Mouse (Mus musculus) embryonic facial prominence, embryonic 11.5 days (tissue): ENCODE results near the gene Zmym3. TPM values are rescaled to one million over a fixed set of nuclear protein-coding genes. Genes with fewer than 3 reads are reported as not detected.

Experiments used
- ATAC-seq: fragments of 200-750 bp; cut with Nextera tagmentation; replicated peaks from 2 replicates; pipeline ENCODE4 v1.8.0; 2017; ENCODE audit warnings: low read depth; ENCODE audit not compliant: insufficient number of reproducible peaks, low FRiP score, low TSS enrichment
- DNase-seq: peaks from one replicate; pipeline ENCODE4 v3.0.0-alpha.2; 2015; ENCODE audit warnings: low spot score
- H3K27ac ChIP-seq: fragments of 300-500 bp; sonication (generic); replicated peaks from 2 replicates; pipeline ENCODE4 v1.5.1; 2014; ENCODE audit warnings: mild to moderate bottlenecking, low read depth, low read length, control low read depth
- H3K27me3 ChIP-seq: fragments of 300-500 bp; sonication (generic); 2 replicates; pipeline ENCODE4 v1.6.1; 2014; ENCODE audit warnings: mild to moderate bottlenecking, low read length, moderate library complexity, mixed read lengths; ENCODE audit not compliant: control insufficient read depth, insufficient read depth
- H3K36me3 ChIP-seq: fragments of 300-500 bp; sonication (generic); replicated peaks from 2 replicates; pipeline ENCODE4 v1.6.1; 2014; ENCODE audit warnings: low read depth, mild to moderate bottlenecking, low read length, moderate library complexity, mixed read lengths; ENCODE audit not compliant: control insufficient read depth, insufficient read depth
- H3K4me1 ChIP-seq: fragments of 300-500 bp; sonication (generic); 2 replicates; pipeline ENCODE4 v1.6.1; 2014; ENCODE audit warnings: low read length, mixed read lengths; ENCODE audit not compliant: control insufficient read depth, insufficient read depth
- H3K4me2 ChIP-seq: fragments of 300-500 bp; sonication (generic); 2 replicates; pipeline ENCODE4 v1.6.1; 2014; ENCODE audit warnings: low read depth, mild to moderate bottlenecking, control low read depth, low read length, moderate library complexity
- H3K4me3 ChIP-seq: fragments of 300-500 bp; sonication (generic); 2 replicates; pipeline ENCODE4 v1.5.1; 2014; ENCODE audit warnings: low read depth, low read length, control low read depth
- H3K9ac ChIP-seq: fragments of 300-500 bp; sonication (generic); replicated peaks from 2 replicates; pipeline ENCODE4 v1.6.1; 2014; ENCODE audit warnings: mild to moderate bottlenecking, control low read depth, low read length
- H3K9me3 ChIP-seq: fragments of 300-500 bp; sonication (generic); replicated peaks from 2 replicates; pipeline ENCODE4 v1.6.1; 2016; ENCODE audit warnings: mild to moderate bottlenecking, low read length, inconsistent platforms, mixed read lengths; ENCODE audit not compliant: control insufficient read depth
- WGBS: fragments of 180-500 bp; shearing (Covaris S2); extraction: QIAGEN DNeasy Blood & Tissue Kit; methylation state at CpG from one replicate; pipeline ENCODE4 v1.1.7; 2014; 5-methylcytosine and 5-hydroxymethylcytosine counted together
- polyA plus RNA-seq: library from polyadenylated mRNA; unstranded; fragments of >200 nt; fragmentation: Nextera tagmentation; extraction: Ambion mirVana; gene quantifications from 2 replicates; pipeline ENCODE4 v1.2.1, GENCODE M21; 2014

Gene Zmym3
- polyA plus RNA-seq = 25.2 and 26.2 TPM in 2 replicates

GRCm38 (mm10) chrX:101420700-101421095, at the start of gene Zmym3:
TSS of gene Zmym3 (minus strand) at chrX:101420849.
- peak; percentile 22 for DNase-seq

GRCm38 (mm10) chrX:101451591-101451990, 30.9 kb upstream of the Zmym3 start:
- ATAC-seq (no peak), DNase-seq (no peak)
- H3K9me3 ChIP-seq = no peaks in the 10 kb centered on the region
- WGBS = 92% methylated on average over 3 of the region's 3 CpGs
- no peak overlapping the region for H3K27ac ChIP-seq
- H3K36me3 ChIP-seq = peaks cover 5% of the 10 kb centered on the region; the same call in 1 of the 2 replicates
- H3K9ac ChIP-seq = no peak overlapping the region
- no peak overlapping the region for H3K4me3 ChIP-seq
- H3K4me2 ChIP-seq = no peak overlapping the region
- H3K27me3 ChIP-seq = no peaks in the 10 kb centered on the region
- no peaks in the 10 kb centered on the region for H3K4me1 ChIP-seq

More at GRCm38 (mm10) chrX:101420700-101421095, at the start of gene Zmym3:
- no peaks in the 10 kb centered on the region for H3K9me3 ChIP-seq
- ATAC-seq = no peak
- 23% methylated on average over 4 of the region's 4 CpGs for WGBS
- H3K4me3 ChIP-seq = peak within 1 kb of the TSS; percentile 53
- peak within 1 kb of the TSS; percentile 64 for H3K9ac ChIP-seq
- H3K4me1 ChIP-seq = no peaks in the 10 kb centered on the region; the same call in 1 of the 2 replicates
- H3K36me3 ChIP-seq = no peaks in the 10 kb centered on the region
- H3K27ac ChIP-seq = no peak within 1 kb of the TSS
- H3K27me3 ChIP-seq = no peaks in the 10 kb centered on the region
- peak within 1 kb of the TSS; percentile 64 for H3K4me2 ChIP-seq

GRCm38 (mm10) chrX:101451147-101451546, 30.5 kb upstream of the Zmym3 start:
- peaks cover 5% of the 10 kb centered on the region; the same call in 1 of the 2 replicates for H3K36me3 ChIP-seq
- H3K4me3 ChIP-seq = no peak overlapping the region
- 73% methylated on average over 1 of the region's 1 CpGs for WGBS

GRCm38 (mm10) chrX:101448886-101449475, 28.3 kb upstream of the Zmym3 start, which contains the start of gene Itgb1bp2:
TSS of gene Itgb1bp2 (plus strand) at chrX:101449088.
- Histone ChIP-seq H3K9ac (no peak within 1 kb of the TSS), H3K27me3 (no peaks in the 10 kb centered on the region), H3K4me3 (no peak within 1 kb of the TSS), H3K36me3 (peaks cover 5% of the 10 kb centered on the region), H3K4me2 (no peak within 1 kb of the TSS), H3K4me1 (no peaks in the 10 kb centered on the region), H3K27ac (no peak within 1 kb of the TSS), H3K9me3 (no peaks in the 10 kb centered on the region)
- ATAC-seq (no peak), DNase-seq (no peak)
- 66% methylated on average over 4 of the region's 4 CpGs for WGBS

More at GRCm38 (mm10) chrX:101451147-101451546, 30.5 kb upstream of the Zmym3 start:
- DNase-seq (no peak), ATAC-seq (no peak)
- Histone ChIP-seq H3K4me2 (no peak overlapping the region), H3K27ac (no peak overlapping the region), H3K9ac (no peak overlapping the region), H3K9me3 (no peaks in the 10 kb centered on the region), H3K4me1 (no peaks in the 10 kb centered on the region), H3K27me3 (no peaks in the 10 kb centered on the region)

- H3K9ac ChIP-seq = peak overlapping the region; percentile 91
- no peaks in the 10 kb centered on the region for H3K9me3 ChIP-seq
- peak overlapping the region; percentile 93 for H3K27ac ChIP-seq
- ATAC-seq (peak; percentile 70), DNase-seq (peak; percentile 35)
- WGBS = 28% methylated on average over 14 of the region's 14 CpGs
- H3K4me2 ChIP-seq = peak overlapping the region; percentile 14; the same call in 1 of the 2 replicates
- peak overlapping the region; percentile 54 for H3K4me3 ChIP-seq
- H3K4me1 ChIP-seq = no peaks in the 10 kb centered on the region
- H3K27me3 ChIP-seq = no peaks in the 10 kb centered on the region
- no peaks in the 10 kb centered on the region for H3K36me3 ChIP-seq
Observed at GRCm38 (mm10) chrX:101429976-101430375, 9.3 kb upstream of the Zmym3 start.

DNA sequence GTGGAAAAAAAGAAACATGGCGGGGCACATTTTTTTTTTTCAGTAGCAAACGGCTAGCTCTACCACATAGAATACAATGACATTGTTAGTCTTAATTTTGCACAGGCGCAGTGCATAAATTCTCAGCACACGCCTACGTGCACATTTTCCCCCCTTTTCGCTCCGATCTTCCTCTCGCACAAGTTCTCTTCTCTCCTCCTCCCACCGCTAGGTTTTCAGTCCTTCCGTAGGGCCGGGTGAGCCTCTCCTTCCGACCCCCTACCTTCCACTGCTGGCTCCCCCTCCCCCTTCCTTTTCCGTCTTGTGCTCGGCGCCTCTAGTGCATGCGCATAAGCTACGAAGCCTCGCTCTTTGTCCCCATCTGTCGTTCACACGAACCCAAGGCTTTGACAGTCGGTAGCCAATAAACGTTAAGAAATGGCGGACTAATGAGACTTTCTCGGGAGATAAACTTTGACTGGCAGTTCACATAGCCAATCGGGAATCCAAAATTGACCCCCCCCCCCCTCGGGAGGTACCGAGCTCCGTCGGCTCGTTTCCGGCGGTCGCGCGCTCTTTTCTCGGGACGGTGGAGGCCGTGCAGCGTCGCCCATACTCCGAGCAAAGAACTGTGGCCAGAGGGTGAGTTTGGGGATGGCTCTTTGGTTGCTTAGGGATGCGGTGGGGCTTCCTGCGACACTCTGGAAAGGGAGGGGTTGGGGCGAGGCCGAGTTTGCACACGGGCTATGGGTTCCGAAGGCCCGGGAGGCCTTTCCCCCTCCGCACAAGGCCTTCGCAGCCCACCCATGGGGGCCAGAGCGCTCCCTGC, 8.7 kb upstream of the Zmym3 start, which contains the start of gene Nono:
Gene Nono, plus strand, starts transcription at position 177 of the 808 bp plus-strand sequence.
- Histone ChIP-seq H3K27me3 (no peaks in the 10 kb centered on the region), H3K36me3 (no peaks in the 10 kb centered on the region), H3K27ac (peak within 1 kb of the TSS; percentile 93), H3K4me2 (peak within 1 kb of the TSS; percentile 24), H3K9ac (peak within 1 kb of the TSS; percentile 91), H3K4me3 (peak within 1 kb of the TSS; percentile 54), H3K4me1 (no peaks in the 10 kb centered on the region), H3K9me3 (no peaks in the 10 kb centered on the region)
- DNase-seq (peak; percentile 95), ATAC-seq (peak; percentile 95)
- 23% methylated on average over 48 of the region's 51 CpGs for WGBS

- H3K4me2 ChIP-seq = peak overlapping the region; percentile 24; the same call in 1 of the 2 replicates
- ATAC-seq (no peak), DNase-seq (peak; percentile 27)
- H3K9ac ChIP-seq = no peak overlapping the region; the same call in 1 of the 2 replicates
- no peaks in the 10 kb centered on the region for H3K36me3 ChIP-seq
- no peaks in the 10 kb centered on the region for H3K9me3 ChIP-seq
- H3K4me1 ChIP-seq = no peaks in the 10 kb centered on the region
- H3K4me3 ChIP-seq = peak overlapping the region; percentile 7
- peak overlapping the region; percentile 29; the same call in 1 of the 2 replicates for H3K27ac ChIP-seq
- no peaks in the 10 kb centered on the region for H3K27me3 ChIP-seq
- WGBS = 21% methylated on average over 7 of the region's 7 CpGs
Observed at GRCm38 (mm10) chrX:101428785-101429141, 8.1 kb upstream of the Zmym3 start.

DNA sequence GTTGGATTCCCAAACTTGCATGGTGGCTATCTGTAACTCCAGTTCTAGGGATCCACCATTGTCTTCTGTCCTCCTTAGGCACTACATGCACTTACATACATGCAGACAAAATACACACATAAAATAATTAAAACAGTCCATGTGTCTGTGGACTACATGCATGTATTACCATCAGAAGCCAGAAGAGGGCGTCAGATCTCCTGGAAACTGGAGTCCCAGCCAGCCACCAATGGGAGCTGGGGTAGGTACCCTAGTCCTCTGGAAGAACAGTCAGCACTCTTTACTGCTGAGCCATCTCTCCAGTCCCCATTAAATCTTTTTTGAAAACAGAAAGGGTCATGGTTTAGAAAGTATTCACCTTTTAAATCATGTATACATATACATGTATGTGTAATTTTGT, 7.1 kb upstream of the Zmym3 start:
- Histone ChIP-seq H3K4me2 (no peak overlapping the region), H3K27ac (no peak overlapping the region), H3K4me1 (no peaks in the 10 kb centered on the region), H3K27me3 (no peaks in the 10 kb centered on the region), H3K36me3 (no peaks in the 10 kb centered on the region), H3K4me3 (no peak overlapping the region), H3K9ac (no peak overlapping the region), H3K9me3 (no peaks in the 10 kb centered on the region)
- WGBS = 0% methylated on average over 1 of the region's 1 CpGs
- DNase-seq = no peak
- ATAC-seq = no peak
